Mouse (Mus musculus) Patski (cell line): ENCODE measurements around the gene Rarb. TPM values are rescaled to one million over a fixed set of nuclear protein-coding genes. Genes with fewer than 3 reads are reported as not detected.

Source experiments
- ATAC-seq: fragments of 100-300 bp; one replicate; pipeline ENCODE4 v1.8.0; 2021
- CTCF ChIA-PET: fragments of 350-600 bp; sonication (Branson Sonifier 250); formaldehyde crosslinking; loops from one replicate; lab custom pipeline; 2022; ENCODE audit warnings: inconsistent platforms; lab: Charles Lee
- POLR2A ChIA-PET: fragments of 350-600 bp; sonication (Branson Sonifier 250); formaldehyde crosslinking; loops from one replicate; lab custom pipeline; 2022; ENCODE audit warnings: antibody characterized with exemption, inconsistent platforms; lab: Charles Lee
- DNase-seq: peaks from one replicate; pipeline ENCODE4 v3.0.0-alpha.2; 2011; ENCODE audit warnings: low read depth, low spot score
- H3K27me3 ChIP-seq: fragments of 371-371 bp; one replicate; pipeline ENCODE4 v1.5.1; 2021
- CTCF ChIP-seq: fragments of 100-300 bp; IDR thresholded peaks from one replicate; pipeline ENCODE4 v1.5.1; 2021
- in situ Hi-C: fragments of 300-500 bp; cut with MboI; formaldehyde crosslinking; loops from 3 replicates; pipeline ENCODE4 v1.11.1; 2018; ENCODE audit warnings: low pct_unique_long_range_greater_than_20kb, mixed read lengths
- polyA plus RNA-seq: library from polyadenylated mRNA; unstranded; gene quantifications from one replicate; pipeline ENCODE4 v1.2.3, GENCODE M21; 2021

Rarb gene
- polyA plus RNA-seq, 1 experiment from 2014 or later = 17.8 TPM

DNA sequence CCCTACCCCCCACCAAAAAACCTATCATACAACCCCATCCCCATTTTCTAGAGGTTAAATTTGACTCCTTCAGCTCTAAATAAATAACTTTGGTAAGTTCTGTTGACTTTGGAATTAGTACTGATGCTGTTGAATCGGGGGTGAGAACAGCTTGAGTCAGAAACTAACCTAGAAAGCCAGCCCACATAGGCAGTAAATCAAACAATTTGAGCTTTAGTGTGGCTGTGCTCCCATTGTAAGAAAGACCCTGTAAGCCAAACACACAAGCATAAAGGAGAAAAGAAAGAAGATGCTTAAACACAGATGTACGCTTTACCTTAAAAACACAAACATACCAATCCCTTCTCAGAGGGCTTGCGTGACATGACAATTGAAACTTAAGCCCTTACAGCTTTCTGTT, 140.6 kb downstream of the Rarb start:
- no peak for DNase-seq
- no peak for TF ChIP-seq CTCF
- in situ Hi-C loops = no loop called here
- no peak for ATAC-seq
- no peaks in the 10 kb centered on the region for H3K27me3 ChIP-seq
- ChIA-PET CTCF (no interaction called here), POLR2A (no interaction called here)

DNA sequence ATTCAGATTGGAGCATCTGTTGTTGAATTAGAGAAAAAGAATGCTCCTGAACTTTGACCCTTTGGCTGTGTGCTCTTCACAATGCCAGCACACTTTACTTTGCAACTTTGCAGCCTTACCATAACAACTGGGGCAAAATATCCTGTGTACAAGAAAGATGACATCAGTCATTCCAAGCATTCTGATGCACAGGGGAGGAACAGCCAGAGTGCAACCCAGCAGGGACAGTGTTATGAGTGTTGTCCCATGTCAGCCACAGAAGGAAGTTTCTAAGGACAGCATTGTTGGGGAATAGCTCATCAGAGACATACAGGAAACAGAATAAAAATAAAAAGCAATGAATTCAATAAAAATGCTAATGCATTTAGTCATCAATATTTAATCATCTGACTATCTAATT, 141.9 kb downstream of the Rarb start:
- ATAC-seq (peak; percentile 35), DNase-seq (no peak)
- H3K27me3 ChIP-seq = no peaks in the 10 kb centered on the region
- no peak for TF ChIP-seq CTCF
- POLR2A ChIA-PET = no interaction called here
- in situ Hi-C loops = no loop called here
- CTCF ChIA-PET = interaction anchor here (1.2 kb wide), 1 partner anchor 76 kb away, joined by 3 read pairs; no protein-coding TSS in a partner anchor

DNA sequence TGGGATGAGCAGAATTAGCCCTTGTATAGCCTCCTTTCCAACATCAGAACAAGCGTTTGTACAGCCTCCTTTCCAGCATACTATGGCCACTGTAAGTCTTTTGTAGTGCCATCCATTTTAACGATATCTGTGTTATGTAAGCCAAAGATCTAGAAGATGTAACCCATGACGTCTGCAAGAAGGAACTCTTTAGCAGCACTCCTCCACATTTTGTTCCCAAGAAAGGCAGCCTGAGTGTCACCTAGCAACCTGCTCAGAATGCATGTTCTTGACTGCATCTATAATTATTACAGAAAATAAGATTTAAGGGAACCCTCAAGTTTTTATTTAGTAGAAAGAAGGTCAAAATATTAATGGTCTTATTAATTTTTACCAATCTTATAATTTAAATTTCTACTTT, 148.4 kb downstream of the Rarb start:
- DNase-seq (no peak), ATAC-seq (no peak)
- peaks cover 6% of the 10 kb centered on the region for H3K27me3 ChIP-seq
- ChIA-PET CTCF (no interaction called here), POLR2A (no interaction called here)
- no peak for TF ChIP-seq CTCF
- in situ Hi-C loops = no loop called here

DNA sequence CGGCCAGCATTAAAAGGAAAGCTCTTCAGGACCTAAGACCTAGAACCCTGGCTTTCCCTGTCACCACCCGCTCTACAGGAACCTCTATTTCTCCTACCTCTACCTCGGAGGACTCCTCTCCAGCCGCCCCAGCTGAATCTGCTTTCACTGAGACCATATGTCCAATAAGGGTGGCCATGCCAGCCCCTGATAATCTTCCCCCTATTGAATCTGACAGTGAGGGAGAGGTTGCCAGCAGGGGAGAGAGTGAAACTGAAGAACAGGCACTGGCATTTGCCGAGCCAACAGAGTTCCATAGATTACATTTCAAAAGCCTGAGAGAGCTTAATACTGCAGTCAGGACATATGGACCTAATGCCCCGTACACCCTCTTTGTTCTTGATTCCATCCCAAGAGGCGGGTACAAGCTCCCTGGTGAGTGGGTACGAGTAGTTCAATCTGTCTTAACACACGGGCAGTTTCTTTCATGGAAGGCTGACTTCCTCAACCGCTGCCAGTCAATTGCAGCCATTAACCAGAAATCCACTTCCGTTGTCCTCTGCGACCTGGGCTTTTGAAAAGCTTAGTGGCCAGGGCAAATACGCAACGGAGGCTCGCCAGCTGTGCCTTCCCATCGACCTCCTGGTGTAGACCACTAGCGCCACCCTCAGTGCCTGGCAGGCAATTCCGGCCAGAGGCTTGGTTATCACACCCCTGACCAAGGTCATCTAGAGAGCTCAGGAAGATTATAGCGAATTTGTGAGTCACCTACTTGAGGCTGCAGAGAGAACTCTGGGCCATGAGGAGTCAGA, 179.6 kb downstream of the Rarb start:
- POLR2A ChIA-PET = no interaction called here
- CTCF ChIA-PET = interaction anchor here (0.8 to 1.9 kb wide), 3 partner anchors 9 to 205 kb away, joined by 3 to 23 read pairs (median 3); no protein-coding TSS in a partner anchor
- H3K27me3 ChIP-seq = no peaks in the 10 kb centered on the region
- in situ Hi-C loops = no loop called here
- DNase-seq (peak; percentile 48), ATAC-seq (peak; percentile 73)
- TF ChIP-seq CTCF = peak; percentile 57

DNA sequence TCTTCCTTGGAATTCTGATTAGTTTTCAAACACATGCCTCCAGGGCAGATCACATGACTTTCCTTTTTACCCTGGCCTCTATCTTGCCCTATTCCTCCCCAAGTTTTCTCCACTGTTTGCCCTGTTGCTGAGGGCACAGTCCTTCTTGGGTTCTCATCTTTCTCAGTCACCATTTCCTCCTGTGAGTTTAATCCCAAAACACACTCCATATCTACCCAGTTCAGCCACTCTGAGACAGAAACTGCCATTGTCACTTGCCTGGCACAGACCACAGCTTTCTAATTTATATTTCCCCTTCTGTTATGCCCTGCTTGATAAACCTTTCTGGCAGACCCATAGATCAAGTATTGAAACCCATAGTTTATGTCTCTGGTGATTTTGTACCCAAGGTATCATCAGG, 205.0 kb downstream of the Rarb start:
- ATAC-seq (no peak), DNase-seq (no peak)
- in situ Hi-C loops = no loop called here
- TF ChIP-seq CTCF = no peak
- CTCF ChIA-PET = no interaction called here
- no peaks in the 10 kb centered on the region for H3K27me3 ChIP-seq
- POLR2A ChIA-PET = no interaction called here

DNA sequence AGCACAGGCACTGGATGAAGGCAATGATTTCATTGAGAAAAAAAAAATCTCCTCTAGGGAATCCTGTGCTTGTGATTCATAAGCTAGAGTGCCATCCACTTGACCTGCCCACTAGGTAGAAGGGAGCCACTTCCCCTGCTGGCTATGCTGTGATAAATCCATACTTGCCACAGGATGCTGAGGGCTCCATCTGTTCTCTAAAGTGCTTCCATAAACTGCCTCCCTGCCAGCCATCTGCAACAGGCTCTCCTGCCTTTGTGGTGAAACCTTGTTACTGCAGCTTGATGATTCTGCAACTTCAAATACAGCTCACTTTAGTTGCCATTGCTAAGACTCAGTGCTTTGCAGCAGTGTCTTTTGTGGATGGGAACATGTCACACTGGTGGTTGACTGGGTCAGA, 213.5 kb downstream of the Rarb start:
- ATAC-seq (no peak), DNase-seq (no peak)
- POLR2A ChIA-PET = no interaction called here
- no peaks in the 10 kb centered on the region for H3K27me3 ChIP-seq
- peak; percentile 13 for TF ChIP-seq CTCF
- CTCF ChIA-PET = no interaction called here
- in situ Hi-C loops = no loop called here

DNA sequence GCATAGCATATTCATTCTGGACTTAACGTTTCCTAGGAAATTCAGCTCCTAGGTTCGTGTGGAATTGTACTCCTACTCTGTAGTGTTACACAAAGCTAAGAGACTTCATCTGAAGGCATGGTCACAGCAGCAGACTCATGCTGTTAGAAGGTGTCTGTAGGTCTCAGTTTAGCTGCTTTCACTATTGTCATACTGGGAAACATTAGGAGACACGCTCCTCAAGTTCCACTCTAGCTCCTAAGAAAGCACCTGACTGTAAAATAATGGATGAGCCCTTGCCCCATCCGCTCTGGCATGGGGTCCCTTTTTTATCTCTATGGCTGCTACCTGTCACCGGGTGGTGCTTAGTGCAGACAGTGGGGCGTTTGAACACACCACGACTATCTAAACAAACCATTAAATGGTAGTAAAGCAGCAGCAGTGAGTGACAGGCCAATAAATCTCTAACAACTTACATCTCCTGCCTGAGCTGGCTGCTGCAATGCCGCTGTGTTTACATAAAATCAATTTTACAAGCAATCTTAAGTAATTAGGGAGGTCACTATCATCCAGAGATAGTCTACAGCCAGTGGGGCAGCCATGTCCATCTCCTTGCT, 214.4 kb downstream of the Rarb start:
- in situ Hi-C loops = no loop called here
- ChIA-PET POLR2A (no interaction called here), CTCF (no interaction called here)
- DNase-seq (no peak), ATAC-seq (no peak)
- no peak for TF ChIP-seq CTCF
- no peaks in the 10 kb centered on the region for H3K27me3 ChIP-seq

DNA sequence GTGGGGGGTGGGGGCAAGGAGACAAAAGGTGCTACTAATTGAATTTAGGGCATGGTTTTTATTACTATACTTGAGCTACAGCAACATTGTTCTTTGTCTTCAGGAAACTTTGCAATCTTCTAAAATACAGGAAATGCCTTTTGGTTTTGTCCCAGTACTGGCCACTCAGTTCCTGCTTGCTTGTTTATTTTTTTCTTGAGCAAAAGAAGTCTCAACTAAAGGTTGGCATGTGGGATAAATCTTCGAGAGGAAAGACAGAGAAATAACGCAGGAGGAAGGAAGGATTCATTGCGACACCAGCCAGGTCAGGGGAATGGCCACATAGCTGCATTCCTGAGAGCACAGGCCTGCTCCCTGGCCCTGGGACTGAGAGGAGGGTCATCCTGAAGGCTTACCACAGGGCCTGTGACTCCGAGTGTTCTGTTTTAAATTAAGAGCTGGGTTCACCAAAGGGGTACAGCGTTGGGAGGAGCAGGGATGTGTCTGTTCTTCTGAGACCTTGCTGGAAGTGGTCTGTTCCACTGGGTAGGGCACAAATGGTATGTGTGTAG, 215.8 kb downstream of the Rarb start:
- ATAC-seq (peak; percentile 49), DNase-seq (no peak)
- in situ Hi-C loops = no loop called here
- POLR2A ChIA-PET = interaction anchor here (0.7 kb wide), 1 partner anchor 11 kb away, joined by 4 read pairs; no protein-coding TSS in a partner anchor
- H3K27me3 ChIP-seq = no peaks in the 10 kb centered on the region
- CTCF ChIA-PET = no interaction called here
- TF ChIP-seq CTCF = no peak

DNA sequence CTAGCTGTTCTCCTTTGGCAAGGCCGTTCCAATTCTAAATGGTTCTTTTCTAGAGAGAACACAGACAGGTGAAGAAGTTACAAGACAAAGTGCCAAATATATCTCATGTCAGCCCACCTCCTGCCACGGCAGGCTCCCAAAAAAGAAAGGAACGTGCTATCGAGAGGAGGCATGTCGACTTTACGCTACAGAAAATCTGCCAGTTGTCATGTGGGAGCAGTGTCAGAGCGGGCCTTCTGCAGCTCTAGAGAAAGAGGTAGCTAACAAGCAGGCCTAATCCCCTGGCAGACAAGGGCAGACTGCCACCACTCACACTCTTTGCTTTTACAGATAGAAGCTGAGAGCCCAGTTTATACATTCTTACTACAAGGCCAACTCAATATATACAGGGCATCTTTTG, 219.7 kb downstream of the Rarb start:
- CTCF ChIA-PET = no interaction called here
- no peak for ATAC-seq
- DNase-seq = no peak
- no peaks in the 10 kb centered on the region for H3K27me3 ChIP-seq
- POLR2A ChIA-PET = no interaction called here
- TF ChIP-seq CTCF = no peak
- in situ Hi-C loops = no loop called here

DNA sequence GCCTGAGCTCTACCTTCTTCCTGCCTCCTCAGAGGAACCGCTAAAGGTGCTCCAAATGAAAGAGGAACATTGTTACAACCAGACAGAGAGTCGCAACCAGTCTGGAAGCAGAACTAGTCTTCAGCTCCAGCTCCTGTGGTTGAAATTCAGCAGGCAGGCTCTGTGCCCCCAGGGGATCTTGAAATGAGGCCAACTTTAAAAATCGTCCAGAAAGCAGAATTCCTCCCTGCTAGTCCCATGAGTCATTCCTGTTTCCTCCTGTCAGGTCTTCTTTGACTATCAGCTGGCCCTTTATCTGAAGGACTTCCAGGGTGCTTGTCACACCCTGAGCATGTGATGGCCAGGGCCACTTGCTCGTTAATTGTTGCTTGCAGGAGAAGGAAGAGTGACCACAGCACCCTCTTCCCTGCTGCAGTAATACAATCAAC, 220.9 kb downstream of the Rarb start:
- H3K27me3 ChIP-seq = no peaks in the 10 kb centered on the region
- ChIA-PET CTCF (interaction anchor here (0.9 to 2.3 kb wide), 4 partner anchors 12 to 19 kb away, joined by 3 to 5 read pairs (median 3); no protein-coding TSS in a partner anchor), POLR2A (no interaction called here)
- TF ChIP-seq CTCF = no peak
- in situ Hi-C loops = no loop called here
- ATAC-seq (peak; percentile 88), DNase-seq (peak; percentile 91)

DNA sequence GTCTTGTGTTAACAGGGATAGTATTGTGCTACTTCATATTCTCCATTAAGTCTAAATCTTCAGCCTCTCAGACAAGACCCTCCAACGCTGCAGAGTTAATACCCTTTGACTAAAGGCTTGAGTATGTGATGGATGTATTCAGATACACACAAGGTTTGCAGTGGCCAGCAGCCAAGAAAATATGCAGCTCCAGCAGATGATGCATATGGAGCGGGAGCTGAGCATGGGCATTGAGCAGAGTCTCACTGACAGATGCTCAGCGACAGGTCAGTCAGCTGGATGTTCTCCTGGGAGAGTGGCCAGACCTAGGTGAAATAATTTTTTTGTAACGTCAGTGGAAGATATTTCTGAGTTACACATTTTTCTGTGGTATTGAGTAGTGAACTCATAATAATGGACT, 229.8 kb downstream of the Rarb start:
- ChIA-PET CTCF (interaction anchor here (1.4 to 1.5 kb wide), 2 partner anchors 10 to 11 kb away, joined by 3 read pairs; no protein-coding TSS in a partner anchor), POLR2A (no interaction called here)
- no peak for TF ChIP-seq CTCF
- in situ Hi-C loops = no loop called here
- no peaks in the 10 kb centered on the region for H3K27me3 ChIP-seq
- DNase-seq = no peak
- no peak for ATAC-seq
